Mouse (Mus musculus) cerebellum, adult (tissue): ENCODE data around the gene Olfr971.
"Not testable (repeated sequence)": the region's sequence is repeated elsewhere in the genome, so short reads cannot be mapped to it uniquely, and the experiment has no call there.

Experiments used
- ATAC-seq: cut with Nextera tagmentation; 2 replicates; pipeline ENCODE4 v1.9.2; 2017; ENCODE audit warnings: mild to moderate bottlenecking, moderate library complexity, mixed read lengths; ENCODE audit not compliant: insufficient number of reproducible peaks, low FRiP score, low TSS enrichment

Olfr971 gene

GRCm38 (mm10) chr9:39836576-39836975 lies at the start of gene Olfr971:
TSS of gene Olfr971 (plus strand) at chr9:39836876.
- ATAC-seq = not testable (repeated sequence)

- no peak for ATAC-seq
These were observed 46.1 kb upstream of the Olfr971 start, which contains the start of gene Olfr969 for GRCm38 (mm10) chr9:39790558-39790957. TSS of gene Olfr969 (plus strand) at chr9:39790945.

- no peak for ATAC-seq
These were observed 28.1 kb upstream of the Olfr971 start, which contains the start of gene Olfr970 for GRCm38 (mm10) chr9:39808560-39808959. TSS of gene Olfr970 (plus strand) at chr9:39808860.

GRCm38 (mm10) chr9:39866122-39866521 lies 29.4 kb downstream of the Olfr971 start, which contains the start of gene Olfr972:
TSS of gene Olfr972 (plus strand) at chr9:39866422.
- ATAC-seq = no peak

- ATAC-seq = not testable (repeated sequence)
These were observed 35.3 kb downstream of the Olfr971 start for GRCm38 (mm10) chr9:39871986-39872385.

GRCm38 (mm10) chr9:39877541-39878396 lies 41.1 kb downstream of the Olfr971 start:
- ATAC-seq = not testable (repeated sequence)
